Mouse (Mus musculus): ENCODE measurements around the gene Foxc2. TPM values are rescaled to one million over a fixed set of nuclear protein-coding genes. Genes with fewer than 3 reads are reported as not detected.
A peak's percentile ranks its signal among the peaks of the same experiment; 100 is the strongest.

Gene Foxc2
- 1.9 and 2.8 TPM in 2 replicates for polyA plus RNA-seq (2015; fragmentation: Nextera tagmentation; extraction: Ambion mirVana)

- ATAC-seq, result no peak
- 0% methylated on average over 24 of the region's 25 CpGs for WGBS
- Histone ChIP-seq H3K9ac (ENCODE audit: low read depth, low read length) (peak within 1 kb of the TSS; percentile 54), H3K4me1 (ENCODE audit: control insufficient read depth, insufficient read depth, low read depth, low read length) (peaks cover 15% of the 10 kb centered on the region), H3K4me3 (ENCODE audit: low read length) (peak within 1 kb of the TSS; percentile 39), H3K36me3 (ENCODE audit: control insufficient read depth, insufficient read depth, low read length) (no peaks in the 10 kb centered on the region), H3K27ac (ENCODE audit: low read depth, low read length) (no peak within 1 kb of the TSS), H3K27me3 (replicated peaks; ENCODE audit: control insufficient read depth, insufficient read depth, low read length) (peaks cover 64% of the 10 kb centered on the region), H3K4me2 (ENCODE audit: low read length) (peak within 1 kb of the TSS; percentile 63), H3K9me3 (ENCODE audit: control insufficient read depth, low read length) (peaks cover 4% of the 10 kb centered on the region; the same call in 1 of the 2 replicates)
These were observed at the start of gene Foxc2 for GRCm38 (mm10) chr8:121115948-121116347. Gene Foxc2, plus strand, starts transcription at chr8:121116171.

- no peak overlapping the region for H3K27ac ChIP-seq (ENCODE audit: low read depth, low read length)
- H3K4me2 ChIP-seq (ENCODE audit: low read length), result no peak overlapping the region
- no peak for ATAC-seq
- H3K9me3 ChIP-seq (ENCODE audit: control insufficient read depth, low read length), result peaks cover 3% of the 10 kb centered on the region
- WGBS, result 3% methylated on average over 12 of the region's 12 CpGs
- H3K4me1 ChIP-seq (ENCODE audit: control insufficient read depth, insufficient read depth, low read depth, low read length), result no peaks in the 10 kb centered on the region
- H3K27me3 ChIP-seq (replicated peaks; ENCODE audit: control insufficient read depth, insufficient read depth, low read length), result peaks cover 66% of the 10 kb centered on the region
- no peak overlapping the region for H3K4me3 ChIP-seq (ENCODE audit: low read length)
- no peak overlapping the region for H3K9ac ChIP-seq (ENCODE audit: low read depth, low read length)
- no peaks in the 10 kb centered on the region for H3K36me3 ChIP-seq (ENCODE audit: control insufficient read depth, insufficient read depth, low read length)
These were observed 44.5 kb upstream of the Foxc2 start for GRCm38 (mm10) chr8:121071454-121071853.

GRCm38 (mm10) chr8:121072406-121073130 is 43.4 kb upstream of the Foxc2 start:
- no peak overlapping the region for H3K27ac ChIP-seq (ENCODE audit: low read depth, low read length)
- H3K4me2 ChIP-seq (ENCODE audit: low read length), result no peak overlapping the region
- ATAC-seq, result no peak
- peaks cover 77% of the 10 kb centered on the region for H3K27me3 ChIP-seq (replicated peaks; ENCODE audit: control insufficient read depth, insufficient read depth, low read length)
- H3K36me3 ChIP-seq (ENCODE audit: control insufficient read depth, insufficient read depth, low read length), result no peaks in the 10 kb centered on the region
- no peaks in the 10 kb centered on the region for H3K4me1 ChIP-seq (ENCODE audit: control insufficient read depth, insufficient read depth, low read depth, low read length)
- no peak overlapping the region for H3K9ac ChIP-seq (ENCODE audit: low read depth, low read length)
- no peak overlapping the region for H3K4me3 ChIP-seq (ENCODE audit: low read length)
- H3K9me3 ChIP-seq (ENCODE audit: control insufficient read depth, low read length), result peaks cover 3% of the 10 kb centered on the region
- WGBS, result 8% methylated on average over 11 of the region's 11 CpGs

- peak overlapping the region; percentile 8; the same call in 1 of the 2 replicates for H3K4me3 ChIP-seq (ENCODE audit: low read length)
- H3K9me3 ChIP-seq (ENCODE audit: control insufficient read depth, low read length), result peaks cover 6% of the 10 kb centered on the region
- no peaks in the 10 kb centered on the region for H3K4me1 ChIP-seq (ENCODE audit: control insufficient read depth, insufficient read depth, low read depth, low read length)
- no peak for ATAC-seq
- H3K36me3 ChIP-seq (ENCODE audit: control insufficient read depth, insufficient read depth, low read length), result no peaks in the 10 kb centered on the region
- H3K27ac ChIP-seq (ENCODE audit: low read depth, low read length), result no peak overlapping the region
- H3K9ac ChIP-seq (ENCODE audit: low read depth, low read length), result no peak overlapping the region
- under 1% methylated on average over 47 of the region's 48 CpGs for WGBS
- 0 out of 2 replicates have a peak overlapping the region, but pooled peaks have one; percentile 21 for H3K4me2 ChIP-seq (ENCODE audit: low read length)
- H3K27me3 ChIP-seq (replicated peaks; ENCODE audit: control insufficient read depth, insufficient read depth, low read length), result peaks cover 84% of the 10 kb centered on the region
These were observed 42.5 kb upstream of the Foxc2 start for GRCm38 (mm10) chr8:121073174-121074107.

GRCm38 (mm10) chr8:121074108-121074847 is 41.7 kb upstream of the Foxc2 start:
- no peaks in the 10 kb centered on the region for H3K4me1 ChIP-seq (ENCODE audit: control insufficient read depth, insufficient read depth, low read depth, low read length)
- H3K27me3 ChIP-seq (replicated peaks; ENCODE audit: control insufficient read depth, insufficient read depth, low read length), result peaks cover 80% of the 10 kb centered on the region
- H3K9me3 ChIP-seq (ENCODE audit: control insufficient read depth, low read length), result peaks cover 6% of the 10 kb centered on the region
- H3K36me3 ChIP-seq (ENCODE audit: control insufficient read depth, insufficient read depth, low read length), result no peaks in the 10 kb centered on the region
- no peak overlapping the region for H3K27ac ChIP-seq (ENCODE audit: low read depth, low read length)
- 2% methylated on average over 15 of the region's 15 CpGs for WGBS
- ATAC-seq, result no peak
- H3K4me3 ChIP-seq (ENCODE audit: low read length), result no peak overlapping the region
- H3K4me2 ChIP-seq (ENCODE audit: low read length), result no peak overlapping the region
- no peak overlapping the region for H3K9ac ChIP-seq (ENCODE audit: low read depth, low read length)

GRCm38 (mm10) chr8:121074848-121075145 is 41.2 kb upstream of the Foxc2 start:
- Histone ChIP-seq H3K4me3 (ENCODE audit: low read length) (no peak overlapping the region), H3K36me3 (ENCODE audit: control insufficient read depth, insufficient read depth, low read length) (no peaks in the 10 kb centered on the region), H3K4me2 (ENCODE audit: low read length) (no peak overlapping the region), H3K27ac (ENCODE audit: low read depth, low read length) (no peak overlapping the region), H3K27me3 (replicated peaks; ENCODE audit: control insufficient read depth, insufficient read depth, low read length) (peaks cover 79% of the 10 kb centered on the region), H3K9ac (ENCODE audit: low read depth, low read length) (no peak overlapping the region), H3K4me1 (ENCODE audit: control insufficient read depth, insufficient read depth, low read depth, low read length) (no peaks in the 10 kb centered on the region), H3K9me3 (ENCODE audit: control insufficient read depth, low read length) (peaks cover 6% of the 10 kb centered on the region)
- under 1% methylated on average over 10 of the region's 10 CpGs for WGBS
- no peak for ATAC-seq

GRCm38 (mm10) chr8:121075936-121076335 is 40.0 kb upstream of the Foxc2 start:
- Histone ChIP-seq H3K36me3 (ENCODE audit: control insufficient read depth, insufficient read depth, low read length) (no peaks in the 10 kb centered on the region), H3K4me2 (ENCODE audit: low read length) (no peak overlapping the region), H3K9ac (ENCODE audit: low read depth, low read length) (no peak overlapping the region), H3K9me3 (ENCODE audit: control insufficient read depth, low read length) (peaks cover 6% of the 10 kb centered on the region), H3K4me1 (ENCODE audit: control insufficient read depth, insufficient read depth, low read depth, low read length) (no peaks in the 10 kb centered on the region), H3K27me3 (replicated peaks; ENCODE audit: control insufficient read depth, insufficient read depth, low read length) (peaks cover 79% of the 10 kb centered on the region), H3K4me3 (ENCODE audit: low read length) (no peak overlapping the region), H3K27ac (ENCODE audit: low read depth, low read length) (no peak overlapping the region)
- 2% methylated on average over 12 of the region's 13 CpGs for WGBS
- no peak for ATAC-seq

- no peak overlapping the region for H3K9ac ChIP-seq (ENCODE audit: low read depth, low read length)
- no peaks in the 10 kb centered on the region for H3K36me3 ChIP-seq (ENCODE audit: control insufficient read depth, insufficient read depth, low read length)
- H3K27ac ChIP-seq (ENCODE audit: low read depth, low read length), result no peak overlapping the region
- peaks cover 79% of the 10 kb centered on the region for H3K27me3 ChIP-seq (replicated peaks; ENCODE audit: control insufficient read depth, insufficient read depth, low read length)
- WGBS, result 6% methylated on average over 7 of the region's 7 CpGs
- H3K4me2 ChIP-seq (ENCODE audit: low read length), result no peak overlapping the region
- H3K4me1 ChIP-seq (ENCODE audit: control insufficient read depth, insufficient read depth, low read depth, low read length), result no peaks in the 10 kb centered on the region
- H3K9me3 ChIP-seq (ENCODE audit: control insufficient read depth, low read length), result peaks cover 6% of the 10 kb centered on the region
- H3K4me3 ChIP-seq (ENCODE audit: low read length), result no peak overlapping the region
- ATAC-seq, result no peak
These were observed 39.4 kb upstream of the Foxc2 start for GRCm38 (mm10) chr8:121076555-121076954.
